Mouse (Mus musculus) CH12.LX (cell line): Measurements from ENCODE around the gene Itgb2l. TPM values are rescaled to one million over a fixed set of nuclear protein-coding genes. Genes with fewer than 3 reads are reported as not detected.

Source experiments
- DNase-seq: peaks from one replicate; pipeline ENCODE4 v3.0.0-alpha.2; 2013; ENCODE audit errors: extremely low read depth
- H3K27ac ChIP-seq: 2 replicates; pipeline ENCODE4 v1.5.1; 2012; ENCODE audit warnings: low read depth, mild to moderate bottlenecking, control low read depth, moderate library complexity; ENCODE audit not compliant: insufficient read depth
- H3K27me3 ChIP-seq: replicated peaks from 2 replicates; pipeline ENCODE3; 2012; ENCODE audit warnings: inconsistent platforms
- H3K36me3 ChIP-seq, 2 experiments: replicated peaks in 1 of 2; 2 replicates each; pipeline versions ENCODE3 to v1.6.1; 2012; ENCODE audit warnings: inconsistent platforms in 1 of 2, low read length in 1 of 2, mild to moderate bottlenecking in 1 of 2, mixed read lengths in 1 of 2, moderate library complexity in 1 of 2; ENCODE audit not compliant: control insufficient read depth in 1 of 2, insufficient read depth in 1 of 2
- H3K4me1 ChIP-seq, 2 experiments: 2 replicates each; pipeline ENCODE4 v1.6.1; 2012; ENCODE audit warnings: inconsistent platforms in 1 of 2, moderate library complexity in 1 of 2; ENCODE audit not compliant: insufficient read depth in 2 of 2, control insufficient read depth in 1 of 2
- H3K4me2 ChIP-seq: 2 replicates; pipeline ENCODE4 v1.6.1; 2012; ENCODE audit warnings: low read depth, mild to moderate bottlenecking, control low read depth; ENCODE audit not compliant: poor library complexity, insufficient read depth, severe bottlenecking
- H3K4me3 ChIP-seq, 3 experiments: fragments of 150-350 bp in 1 of 3; sonication (generic) in 1 of 3; replicated peaks in 1 of 3; 2 replicates each; pipeline versions ENCODE3 to v1.5.1; 2011 to 2012; ENCODE audit warnings: low read depth in 2 of 3, low read length in 2 of 3, mild to moderate bottlenecking in 2 of 3, moderate library complexity in 2 of 3, control low read depth in 1 of 3, improper control_type of control experiment in 1 of 3, inconsistent platforms in 1 of 3, mixed read lengths in 1 of 3; ENCODE audit not compliant: poor library complexity in 1 of 3
- H3K79me2 ChIP-seq: replicated peaks from 2 replicates; pipeline ENCODE4 v1.6.1; 2012; ENCODE audit warnings: mild to moderate bottlenecking, moderate library complexity; ENCODE audit not compliant: control insufficient read depth, poor library complexity, insufficient read depth, severe bottlenecking; ENCODE audit errors: extremely low read depth
- H3K9ac ChIP-seq: 2 replicates; pipeline ENCODE4 v1.6.1; 2012; ENCODE audit warnings: low read depth, mild to moderate bottlenecking, control low read depth, moderate library complexity; ENCODE audit not compliant: insufficient read depth
- H3K9me3 ChIP-seq: replicated peaks from 2 replicates; pipeline ENCODE3; 2012; ENCODE audit warnings: low read length, inconsistent platforms, mixed read lengths
- BHLHE40 ChIP-seq: IDR thresholded peaks from 2 replicates; pipeline ENCODE4 v1.6.1; 2011; ENCODE audit warnings: mild to moderate bottlenecking, low read depth, low read length, improper control_type of control experiment
- CHD1 ChIP-seq: IDR thresholded peaks from 2 replicates; pipeline ENCODE4 v1.6.1; 2012; ENCODE audit warnings: low read depth, low read length, improper control_type of control experiment, inconsistent platforms
- CHD2 ChIP-seq: IDR thresholded peaks from 2 replicates; pipeline ENCODE4 v1.6.1; 2011; ENCODE audit warnings: low read length, improper control_type of control experiment
- CTCF ChIP-seq, 2 experiments: IDR thresholded peaks in 1 of 2; conservative IDR thresholded peaks in 1 of 2; 2 replicates each; pipeline ENCODE4 v1.5.1; 2011 to 2012; ENCODE audit warnings: low read depth in 2 of 2, low read length in 2 of 2, improper control_type of control experiment in 1 of 2, inconsistent platforms in 1 of 2, mild to moderate bottlenecking in 1 of 2, moderate library complexity in 1 of 2
- E2F4 ChIP-seq: IDR thresholded peaks from 2 replicates; pipeline ENCODE4 v1.6.1; 2011; ENCODE audit warnings: low read depth, low read length, improper control_type of control experiment; ENCODE audit not compliant: insufficient replicate concordance
- ELF1 ChIP-seq: IDR thresholded peaks from 2 replicates; pipeline ENCODE4 v1.6.1; 2014; ENCODE audit warnings: low read depth, mild to moderate bottlenecking, inconsistent platforms, low read length, improper control_type of control experiment
- EP300 ChIP-seq: IDR thresholded peaks from 2 replicates; pipeline ENCODE4 v1.6.1; 2011; ENCODE audit warnings: low read length, improper control_type of control experiment
- ETS1 ChIP-seq: conservative IDR thresholded peaks from 2 replicates; pipeline ENCODE4 v1.6.1; 2012; ENCODE audit warnings: low read depth, mild to moderate bottlenecking, inconsistent platforms, low read length, improper control_type of control experiment, moderate library complexity
- GABPA ChIP-seq: IDR thresholded peaks from 2 replicates; pipeline ENCODE4 v1.6.1; 2012; ENCODE audit warnings: low read depth, low read length, improper control_type of control experiment, inconsistent platforms; ENCODE audit not compliant: insufficient replicate concordance
- HCFC1 ChIP-seq: IDR thresholded peaks from 2 replicates; pipeline ENCODE4 v1.6.1; 2012; ENCODE audit warnings: low read depth, mild to moderate bottlenecking, inconsistent platforms, low read length, improper control_type of control experiment
- IRF4 ChIP-seq: IDR thresholded peaks from 2 replicates; pipeline ENCODE4 v1.6.1; 2014; ENCODE audit warnings: low read depth, mild to moderate bottlenecking, inconsistent platforms, low read length, improper control_type of control experiment
- JUN ChIP-seq: IDR thresholded peaks from 2 replicates; pipeline ENCODE4 v1.6.1; 2011; ENCODE audit warnings: low read depth, mild to moderate bottlenecking, low read length, improper control_type of control experiment, moderate library complexity; ENCODE audit not compliant: insufficient read depth
- JUND ChIP-seq: conservative IDR thresholded peaks from 2 replicates; pipeline ENCODE4 v1.6.1; 2011; ENCODE audit warnings: low read depth, low read length, improper control_type of control experiment
- KAT2A ChIP-seq: IDR thresholded peaks from 2 replicates; pipeline ENCODE4 v1.6.1; 2012; ENCODE audit warnings: low read length, improper control_type of control experiment, inconsistent platforms; ENCODE audit not compliant: insufficient replicate concordance
- MAFK ChIP-seq: IDR thresholded peaks from 2 replicates; pipeline ENCODE4 v1.6.1; 2011; ENCODE audit warnings: low read length, improper control_type of control experiment; ENCODE audit not compliant: insufficient replicate concordance
- MAX ChIP-seq: IDR thresholded peaks from 2 replicates; pipeline ENCODE4 v1.6.1; 2011; ENCODE audit warnings: low read length, improper control_type of control experiment
- MAZ ChIP-seq: IDR thresholded peaks from 2 replicates; pipeline ENCODE4 v1.6.1; 2012; ENCODE audit warnings: low read depth, mild to moderate bottlenecking, inconsistent platforms, low read length, improper control_type of control experiment, moderate library complexity
- MEF2A ChIP-seq: IDR thresholded peaks from 2 replicates; pipeline ENCODE4 v1.6.1; 2014; ENCODE audit warnings: low read depth, mild to moderate bottlenecking, inconsistent platforms, low read length, improper control_type of control experiment, borderline replicate concordance
- MXI1 ChIP-seq: IDR thresholded peaks from 2 replicates; pipeline ENCODE4 v1.6.1; 2011; ENCODE audit warnings: mild to moderate bottlenecking, low read depth, low read length, improper control_type of control experiment
- MYC ChIP-seq: IDR thresholded peaks from 2 replicates; pipeline ENCODE4 v1.6.1; 2011; ENCODE audit warnings: low read depth, mild to moderate bottlenecking, improper control_type of control experiment, low read length
- NELFE ChIP-seq: IDR thresholded peaks from 2 replicates; pipeline ENCODE4 v1.6.1; 2011; ENCODE audit warnings: low read depth, low read length, improper control_type of control experiment
- NRF1 ChIP-seq: IDR thresholded peaks from 2 replicates; pipeline ENCODE4 v1.6.1; 2014; ENCODE audit warnings: low read depth, mild to moderate bottlenecking, inconsistent platforms, low read length, improper control_type of control experiment, moderate library complexity
- PAX5 ChIP-seq: IDR thresholded peaks from 2 replicates; pipeline ENCODE4 v1.6.1; 2012; ENCODE audit warnings: low read length, inconsistent platforms, mixed read lengths
- POLR2A ChIP-seq: IDR thresholded peaks from 2 replicates; pipeline ENCODE4 v1.6.1; 2011; ENCODE audit warnings: low read depth, mild to moderate bottlenecking, improper control_type of control experiment, low read length
- POLR2AphosphoS2 ChIP-seq: IDR thresholded peaks from 2 replicates; pipeline ENCODE4 v1.6.1; 2011; ENCODE audit warnings: low read depth, low read length, improper control_type of control experiment
- RAD21 ChIP-seq: IDR thresholded peaks from 2 replicates; pipeline ENCODE4 v1.6.1; 2011; ENCODE audit warnings: low read depth, mild to moderate bottlenecking, low read length, improper control_type of control experiment, moderate library complexity
- RCOR1 ChIP-seq: conservative IDR thresholded peaks from 2 replicates; pipeline ENCODE4 v1.6.1; 2012; ENCODE audit warnings: low read depth, mild to moderate bottlenecking, inconsistent platforms, low read length, improper control_type of control experiment
- SIN3A ChIP-seq: IDR thresholded peaks from 2 replicates; pipeline ENCODE4 v1.6.1; 2012; ENCODE audit warnings: low read length, improper control_type of control experiment, inconsistent platforms
- SMC3 ChIP-seq: IDR thresholded peaks from 2 replicates; pipeline ENCODE4 v1.6.1; 2011; ENCODE audit warnings: low read depth, low read length, improper control_type of control experiment
- TBP ChIP-seq: conservative IDR thresholded peaks from 2 replicates; pipeline ENCODE4 v1.6.1; 2011; ENCODE audit warnings: low read depth, low read length, improper control_type of control experiment
- TCF12 ChIP-seq: IDR thresholded peaks from 2 replicates; pipeline ENCODE4 v1.6.1; 2014; ENCODE audit warnings: low read depth, mild to moderate bottlenecking, inconsistent platforms, low read length, improper control_type of control experiment
- UBTF ChIP-seq: IDR thresholded peaks from 2 replicates; pipeline ENCODE4 v1.6.1; 2012; ENCODE audit warnings: low read depth, mild to moderate bottlenecking, inconsistent platforms, low read length, improper control_type of control experiment, moderate library complexity
- USF1 ChIP-seq: IDR thresholded peaks from 2 replicates; pipeline ENCODE4 v1.6.1; 2014; ENCODE audit warnings: low read depth, mild to moderate bottlenecking, inconsistent platforms, low read length, improper control_type of control experiment
- USF2 ChIP-seq: conservative IDR thresholded peaks from 2 replicates; pipeline ENCODE4 v1.6.1; 2011; ENCODE audit warnings: low read depth, low read length, improper control_type of control experiment
- ZC3H11A ChIP-seq: IDR thresholded peaks from 2 replicates; pipeline ENCODE4 v1.6.1; 2012; ENCODE audit warnings: low read depth, mild to moderate bottlenecking, inconsistent platforms, low read length, improper control_type of control experiment
- ZKSCAN1 ChIP-seq: IDR thresholded peaks from 2 replicates; pipeline ENCODE4 v1.6.1; 2012; ENCODE audit warnings: low read depth, inconsistent platforms, low read length, improper control_type of control experiment, borderline replicate concordance
- ZMIZ1 ChIP-seq: IDR thresholded peaks from 2 replicates; pipeline ENCODE4 v1.6.1; 2012; ENCODE audit warnings: low read depth, mild to moderate bottlenecking, inconsistent platforms, low read length, improper control_type of control experiment
- ZNF384 ChIP-seq: IDR thresholded peaks from 2 replicates; pipeline ENCODE4 v1.6.1; 2012; ENCODE audit warnings: low read depth, low read length, improper control_type of control experiment, inconsistent platforms
- dilution Hi-C: fragments of 300-500 bp; cut with MboI; formaldehyde crosslinking; loops from 2 replicates; pipeline ENCODE4 v1.14.3; 2020; ENCODE audit warnings: low sequenced_read_pairs; ENCODE audit not compliant: extremely low pct_unique_long_range_greater_than_20kb, extremely low pct_ligation_motif_present
- in situ Hi-C: fragments of 300-500 bp; cut with MboI; formaldehyde crosslinking; loops from 3 replicates; pipeline ENCODE4 v1.14.3; 2019; ENCODE audit warnings: low sequenced_read_pairs, low pct_ligation_motif_present, low pct_unique_long_range_greater_than_20kb, mixed read lengths
- polyA plus RNA-seq: library from polyadenylated mRNA; unstranded; fragments of >175 nt; gene quantifications from 2 replicates; pipeline ENCODE4 v1.2.1, GENCODE M21; 2012; ENCODE audit warnings: low read depth; ENCODE audit not compliant: insufficient read length
- total RNA-seq, 2 experiments: library from RNA; depleted of rRNA; stranded (reverse); fragments of 300-350 nt in 1 of 2; fragments of >200 nt in 1 of 2; gene quantifications; 2 replicates each; pipeline ENCODE4 v1.2.3; 2012 to 2014

The Itgb2l gene
- total and polyA plus RNA-seq, 3 experiments: 0.08 to 0.37 (median 0.20) TPM

- peak; percentile 74 for DNase-seq
- in situ Hi-C loops: no loop called here
- TF ChIP-seq USF2 (no peak), IRF4 (peak; percentile 84; the same call in 1 of the 2 replicates), JUND (peak; percentile 77; the same call in 1 of the 2 replicates), MAFK (peak; percentile 90), KAT2A (no peak), NELFE (no peak), POLR2AphosphoS2 (no peak), ZMIZ1 (no peak), UBTF (no peak), MAZ (no peak), MAX (no peak), CHD1 (no peak), ZKSCAN1 (no peak), BHLHE40 (no peak), SMC3 (no peak), ZC3H11A (no peak), SIN3A (no peak), RCOR1 (no peak), CTCF (conservative IDR thresholded peaks at IDR 0.05 in 1 of 2, IDR thresholded peaks at IDR 0.05 in 1 of 2; ENCODE audit: low read depth in 2 of 2, low read length in 2 of 2) (no peak), TBP (0 out of 2 replicates have a peak, but pooled peaks have one; percentile 37), ETS1 (peak; percentile 43; the same call in 1 of the 2 replicates), MEF2A (no peak; the same call in 1 of the 2 replicates), TCF12 (no peak), ELF1 (no peak), POLR2A (no peak), GABPA (no peak), PAX5 (no peak), NRF1 (no peak), EP300 (no peak; the same call in 1 of the 2 replicates), MXI1 (no peak), USF1 (no peak), CHD2 (peak; percentile 83), MYC (peak; percentile 30; the same call in 1 of the 2 replicates), E2F4 (no peak), JUN (peak; percentile 80), ZNF384 (no peak), HCFC1 (no peak), RAD21 (no peak)
- TF ChIP-seq, all 38 proteins: peak for 8
- no peaks in the 10 kb centered on the region for H3K36me3 ChIP-seq
- H3K27me3 ChIP-seq: no peaks in the 10 kb centered on the region
- H3K9me3 ChIP-seq: peaks cover 4% of the 10 kb centered on the region
- H3K27ac ChIP-seq: peak overlapping the region; percentile 15; the same call in 1 of the 2 replicates
- no peaks in the 10 kb centered on the region for H3K79me2 ChIP-seq
- dilution Hi-C loops: no loop called here
- no peak overlapping the region for H3K4me3 ChIP-seq
- H3K9ac ChIP-seq: 0 out of 2 replicates have a peak overlapping the region, but pooled peaks have one; percentile 22
- H3K4me1 ChIP-seq: peaks cover 24 to 32% of the 10 kb centered on the region in 2 experiments
- no peak overlapping the region for H3K4me2 ChIP-seq
Observed at GRCm38 (mm10) chr16:96408064-96408465, 35.4 kb downstream of the Itgb2l start.
